In genomic region chr19:56929392-56929791, GRCm38 (mm10) we compare ENCODE assay signal across 17 mouse cellular contexts. TPM values are rescaled to one million over a fixed set of nuclear protein-coding genes. Genes with fewer than 3 reads are reported as not detected.
DNase-seq lines count a peak whose midpoint lies in the region; ATAC-seq and TF ChIP-seq lines count a peak whose summit lies in the region.
"Had no signal": no experiment of that assay in that cellular context is flagged by ENCODE, and none has a peak within 500 bp of the region (broad histone marks: within the 10 kb centered on the region; RNA-seq: fewer than 3 reads in every experiment).

No protein-coding gene starts in this region.

- ATAC-seq in kidney, postnatal 0 days (replicated peaks; ENCODE audit: low FRiP score, low read depth), result no peak
- ATAC-seq: liver, embryonic 12.5 days had no signal

- H3K4me1 ChIP-seq in kidney, postnatal 0 days (replicated peaks; ENCODE audit: insufficient read depth, low read length), result no peaks in the 10 kb centered on the region
- H3K4me1 ChIP-seq: liver, embryonic 12.5 days; midbrain, embryonic 12.5 days; neural tube, embryonic 13.5 days had no signal

- DNase-seq in gastrocnemius, adult 18-20 months (ENCODE audit: low spot score), result peak; percentile 38
- DNase-seq in gastrocnemius, postnatal 14 days, result no peak
- peak; percentile 61 for DNase-seq in kidney, postnatal 0 days (ENCODE audit: low spot score)
- no peak for DNase-seq in kidney, adult 8-10 months
- peak; percentile 54 for DNase-seq in 3134 (ENCODE audit: extremely low read depth, insufficient read length, low spot score)
- DNase-seq in adipocyte (ENCODE audit: low spot score), result peak; percentile 91
- DNase-seq in cerebellum, adult 11-12 months, result no peak
- no peak for DNase-seq in layer of hippocampus, adult 18-20 months (ENCODE audit: low spot score in 2 of 2)
- DNase-seq: layer of hippocampus, postnatal 36 days; left cerebral cortex, postnatal 4 days; right cerebral cortex, postnatal 14 days; thymus, postnatal 36 days had no signal

- no peaks in the 10 kb centered on the region for H3K9me3 ChIP-seq in kidney, postnatal 0 days (replicated peaks; ENCODE audit: low read length)
- H3K9me3 ChIP-seq: liver, embryonic 12.5 days; midbrain, embryonic 12.5 days; neural tube, embryonic 13.5 days had no signal

- 53% methylated on average over 3 of the region's 3 CpGs for WGBS in kidney, postnatal 0 days

- H3K27ac ChIP-seq in kidney, postnatal 0 days, result no peak overlapping the region
- H3K27ac ChIP-seq: liver, embryonic 12.5 days; midbrain, embryonic 12.5 days; neural tube, embryonic 13.5 days had no signal

- no peaks in the 10 kb centered on the region for H3K27me3 ChIP-seq in kidney, postnatal 0 days (ENCODE audit: insufficient read depth, low read length)
- H3K27me3 ChIP-seq: liver, embryonic 12.5 days; midbrain, embryonic 12.5 days; neural tube, embryonic 13.5 days had no signal

- H3K9ac ChIP-seq in kidney, postnatal 0 days (ENCODE audit: low read depth, low read length), result no peak overlapping the region
- H3K9ac ChIP-seq: liver, embryonic 12.5 days; midbrain, embryonic 12.5 days; neural tube, embryonic 13.5 days had no signal

- no peak overlapping the region for H3K4me3 ChIP-seq in kidney, postnatal 0 days (replicated peaks; ENCODE audit: low read depth, low read length)
- H3K4me3 ChIP-seq: liver, embryonic 12.5 days; midbrain, embryonic 12.5 days; neural tube, embryonic 13.5 days had no signal

- no peak for TF ChIP-seq CTCF in kidney, postnatal 0 days (IDR thresholded peaks at IDR 0.05; ENCODE audit: low read depth)

- intact Hi-C loops in gastrocnemius, postnatal 14 days (cut with DNase I; ENCODE audit: low total_unique reads), result no loop called here

- 0 out of 2 replicates have a peak, but pooled peaks cover 4% of the 10 kb centered on the region for H3K36me3 ChIP-seq in kidney, postnatal 0 days (ENCODE audit: insufficient read depth, low read length)
- H3K36me3 ChIP-seq: liver, embryonic 12.5 days; midbrain, embryonic 12.5 days; neural tube, embryonic 13.5 days had no signal

- no peak overlapping the region for H3K4me2 ChIP-seq in kidney, postnatal 0 days (ENCODE audit: low read length)
- H3K4me2 ChIP-seq: liver, embryonic 12.5 days; midbrain, embryonic 12.5 days; neural tube, embryonic 13.5 days had no signal

RNA-seq across cellular contexts. Expression of gene Vwa2, which starts 55.3 kb away (rescaled TPM):
- total RNA-seq in gastrocnemius, adult 18-20 months (2021), result not detected
- not detected for total RNA-seq in gastrocnemius, postnatal 14 days (2021)
- polyA plus RNA-seq in kidney, postnatal 0 days (2015; fragmentation: Nextera tagmentation; extraction: Ambion mirVana), result 18.3 and 18.5 TPM in 2 replicates
- under 1 TPM in 1 of 2 experiments, not detected in 1; 0.13 TPM for total RNA-seq in layer of hippocampus, adult 18-20 months (2021)
- total RNA-seq: adrenal gland, postnatal 36 days; hematopoietic stem cell, adult 5-6 weeks; layer of hippocampus, postnatal 36 days had no signal

Comparison
In these comparisons a context has a peak if more than half of its experiments do, and no peak if none do; other contexts are left out.
1. DNase-seq: peak in gastrocnemius, adult 18-20 months (single experiment), kidney, postnatal 0 days (single experiment), 3134 (single experiment) and adipocyte (single experiment); none in gastrocnemius, postnatal 14 days (single experiment), kidney, adult 8-10 months (0 of 2), cerebellum, adult 11-12 months (single experiment) and layer of hippocampus, adult 18-20 months (0 of 2).